Mouse (Mus musculus) hindbrain, embryonic 10.5 days (tissue): ENCODE measurements around the gene Nol4l. TPM values are rescaled to one million over a fixed set of nuclear protein-coding genes. Genes with fewer than 3 reads are reported as not detected.

ENCODE experiments used
- DNase-seq: peaks from one replicate; pipeline ENCODE4 v3.0.0-alpha.2; 2017; ENCODE audit warnings: low spot score
- H3K27ac ChIP-seq: fragments of 300-500 bp; sonication (generic); 2 replicates; pipeline ENCODE4 v1.5.1; 2016; ENCODE audit warnings: mild to moderate bottlenecking, moderate library complexity
- H3K27me3 ChIP-seq: fragments of 300-500 bp; sonication (generic); 2 replicates; pipeline ENCODE4 v1.6.1; 2016; ENCODE audit warnings: mild to moderate bottlenecking; ENCODE audit not compliant: poor library complexity, insufficient read depth, severe bottlenecking
- H3K36me3 ChIP-seq: fragments of 300-500 bp; sonication (generic); 2 replicates; pipeline ENCODE4 v1.6.1; 2016; ENCODE audit warnings: mild to moderate bottlenecking, moderate library complexity
- H3K4me1 ChIP-seq: fragments of 300-500 bp; sonication (generic); replicated peaks from 2 replicates; pipeline ENCODE4 v1.6.1; 2016; ENCODE audit warnings: mild to moderate bottlenecking
- H3K4me3 ChIP-seq: fragments of 300-500 bp; sonication (generic); 2 replicates; pipeline ENCODE4 v1.5.1; 2016; ENCODE audit warnings: mild to moderate bottlenecking, moderate library complexity
- H3K9me3 ChIP-seq: fragments of 300-500 bp; sonication (generic); 2 replicates; pipeline ENCODE4 v1.6.1; 2016; ENCODE audit warnings: mild to moderate bottlenecking, moderate library complexity
- WGBS: fragments of 180-500 bp; shearing (Covaris S2); methylation state at CpG from one replicate; pipeline ENCODE4 v1.1.7; 2016; 5-methylcytosine and 5-hydroxymethylcytosine counted together
- polyA plus RNA-seq: library from polyadenylated mRNA; unstranded; fragments of >200 nt; fragmentation: Nextera tagmentation; extraction: Ambion mirVana; gene quantifications from 2 replicates; pipeline ENCODE4 v1.2.1, GENCODE M21; 2016

Nol4l gene
- 19.1 and 23.3 TPM in 2 replicates for polyA plus RNA-seq

DNA sequence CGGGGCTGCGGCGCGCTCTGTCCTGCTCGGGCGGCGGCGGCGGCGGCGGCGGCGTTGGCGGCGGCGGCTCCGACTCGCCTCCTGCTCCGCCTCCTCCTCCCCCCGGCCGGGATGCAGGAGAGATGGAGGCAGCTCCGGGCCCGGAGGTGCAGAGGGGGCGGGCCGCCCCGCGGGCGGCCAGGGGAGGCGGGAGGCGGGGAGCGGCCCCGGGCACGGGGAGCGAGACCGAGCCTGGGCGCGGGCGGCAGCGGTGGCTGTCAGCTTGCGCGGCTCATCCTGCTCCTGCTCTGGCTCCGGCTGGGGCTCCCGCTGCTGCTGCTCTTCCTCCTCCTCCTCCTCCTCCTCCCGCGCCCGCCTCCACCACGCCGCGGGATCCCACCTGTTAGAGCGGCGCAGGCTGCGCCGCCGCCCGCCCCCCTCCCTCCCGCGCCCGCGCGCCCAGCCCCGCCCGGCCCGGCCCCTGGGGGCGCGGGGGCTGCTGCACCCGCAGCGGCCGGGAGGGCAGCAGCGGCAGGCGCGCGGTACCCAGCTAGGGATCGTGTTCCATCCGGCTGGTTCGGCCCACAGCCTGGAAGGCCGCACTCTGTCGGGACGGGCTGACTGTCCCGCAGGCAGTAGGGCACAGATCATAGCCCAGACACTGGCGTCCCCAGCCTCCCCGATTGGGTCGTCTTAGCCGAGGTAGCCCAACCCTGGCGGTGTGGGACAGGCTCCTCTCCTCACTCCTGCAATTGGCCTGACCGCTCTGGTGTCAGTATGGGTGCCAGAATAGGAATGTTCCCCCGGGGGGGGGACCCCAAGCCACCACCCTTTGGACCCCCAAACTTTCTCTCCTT lies at the start of gene Nol4l:
Gene Nol4l (minus strand): TSS at position 41 of the 836 bp plus-strand sequence.
- H3K4me1 ChIP-seq = peaks cover 54% of the 10 kb centered on the region
- WGBS = 5% methylated on average over 69 of the region's 86 CpGs
- peak within 1 kb of the TSS; percentile 82 for H3K4me3 ChIP-seq
- DNase-seq = peak; percentile 55
- H3K27ac ChIP-seq = peak within 1 kb of the TSS; percentile 97
- H3K36me3 ChIP-seq = no peaks in the 10 kb centered on the region
- H3K27me3 ChIP-seq = peaks cover 57% of the 10 kb centered on the region
- no peaks in the 10 kb centered on the region for H3K9me3 ChIP-seq

GRCm38 (mm10) chr2:153577122-153577521 lies 47.4 kb upstream of the Nol4l start:
- Histone ChIP-seq H3K36me3 (no peaks in the 10 kb centered on the region), H3K27me3 (no peaks in the 10 kb centered on the region), H3K4me3 (no peak overlapping the region), H3K4me1 (peaks cover 33% of the 10 kb centered on the region), H3K9me3 (no peaks in the 10 kb centered on the region), H3K27ac (peak overlapping the region; percentile 62)
- no peak for DNase-seq
- 58% methylated on average over 4 of the region's 4 CpGs for WGBS

DNA sequence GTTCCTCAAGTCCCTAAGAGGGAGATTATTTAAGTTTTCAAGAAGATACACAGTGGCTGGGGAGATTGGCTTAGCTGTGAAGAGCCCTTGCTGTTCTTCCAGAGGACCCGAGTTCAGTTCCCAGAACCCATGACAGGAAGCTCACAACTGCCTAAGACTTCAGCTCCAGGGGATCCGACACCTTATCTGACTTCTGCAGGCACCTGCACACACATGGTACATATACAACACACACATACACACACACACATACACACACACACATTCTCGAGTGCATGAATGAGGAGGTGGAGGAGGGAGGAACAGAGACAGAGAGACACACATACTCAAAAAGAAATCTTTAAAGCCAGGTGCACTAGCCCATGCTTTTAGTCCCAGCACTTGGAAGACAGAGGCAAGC lies 46.4 kb upstream of the Nol4l start:
- 83% methylated on average over 3 of the region's 3 CpGs for WGBS
- H3K36me3 ChIP-seq = no peaks in the 10 kb centered on the region
- H3K4me3 ChIP-seq = no peak overlapping the region
- peaks cover 30% of the 10 kb centered on the region for H3K4me1 ChIP-seq
- H3K27ac ChIP-seq = no peak overlapping the region; the same call in 1 of the 2 replicates
- DNase-seq = no peak
- H3K27me3 ChIP-seq = no peaks in the 10 kb centered on the region
- no peaks in the 10 kb centered on the region for H3K9me3 ChIP-seq

DNA sequence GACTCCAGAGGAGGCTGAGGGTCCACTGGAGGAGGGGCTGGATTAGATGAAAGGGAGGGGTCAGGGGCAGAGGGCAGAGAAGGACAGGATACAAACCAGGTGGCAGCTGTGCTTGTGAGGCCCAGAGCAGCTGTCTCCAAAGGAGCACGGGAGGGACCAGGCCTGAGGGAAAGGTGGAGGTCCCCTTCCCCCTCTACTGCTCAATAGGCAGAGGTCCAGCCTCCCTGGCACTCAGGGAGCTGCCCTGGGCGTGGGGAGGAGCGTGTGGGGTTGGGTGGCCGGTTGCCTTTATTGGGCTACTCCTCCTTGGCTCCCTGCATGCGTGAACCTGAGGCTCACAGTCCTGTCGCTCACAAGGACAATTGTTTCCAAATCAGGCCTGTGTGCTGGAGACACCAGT lies 45.8 kb upstream of the Nol4l start:
- DNase-seq = no peak
- H3K4me1 ChIP-seq = peaks cover 24% of the 10 kb centered on the region
- 44% methylated on average over 6 of the region's 6 CpGs for WGBS
- H3K36me3 ChIP-seq = no peaks in the 10 kb centered on the region
- no peak overlapping the region for H3K4me3 ChIP-seq
- no peaks in the 10 kb centered on the region for H3K9me3 ChIP-seq
- H3K27me3 ChIP-seq = no peaks in the 10 kb centered on the region
- H3K27ac ChIP-seq = peak overlapping the region; percentile 69

DNA sequence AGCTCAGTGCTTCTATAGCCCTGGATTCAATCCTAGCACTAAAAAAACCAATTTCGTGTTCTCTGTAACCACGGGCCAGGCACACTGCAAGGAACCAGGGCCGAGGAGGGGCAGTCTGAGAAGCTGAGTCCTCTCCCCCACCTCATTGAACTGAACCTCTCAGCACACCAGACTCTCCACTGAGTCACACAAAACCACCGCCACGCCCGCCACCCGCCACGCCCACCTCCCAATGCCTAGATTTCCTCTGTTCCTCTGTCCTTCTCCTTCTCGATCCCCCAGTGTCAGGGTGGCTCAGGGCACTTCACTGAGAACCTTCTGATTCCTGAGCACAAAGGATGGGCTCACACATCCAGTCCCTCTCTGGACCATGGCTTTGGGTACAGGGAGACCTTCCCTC lies 43.3 kb upstream of the Nol4l start:
- no peaks in the 10 kb centered on the region for H3K36me3 ChIP-seq
- no peak overlapping the region for H3K4me3 ChIP-seq
- DNase-seq = no peak
- peaks cover 24% of the 10 kb centered on the region for H3K4me1 ChIP-seq
- H3K27me3 ChIP-seq = no peaks in the 10 kb centered on the region
- no peaks in the 10 kb centered on the region for H3K9me3 ChIP-seq
- no peak overlapping the region for H3K27ac ChIP-seq
- 85% methylated on average over 9 of the region's 9 CpGs for WGBS

DNA sequence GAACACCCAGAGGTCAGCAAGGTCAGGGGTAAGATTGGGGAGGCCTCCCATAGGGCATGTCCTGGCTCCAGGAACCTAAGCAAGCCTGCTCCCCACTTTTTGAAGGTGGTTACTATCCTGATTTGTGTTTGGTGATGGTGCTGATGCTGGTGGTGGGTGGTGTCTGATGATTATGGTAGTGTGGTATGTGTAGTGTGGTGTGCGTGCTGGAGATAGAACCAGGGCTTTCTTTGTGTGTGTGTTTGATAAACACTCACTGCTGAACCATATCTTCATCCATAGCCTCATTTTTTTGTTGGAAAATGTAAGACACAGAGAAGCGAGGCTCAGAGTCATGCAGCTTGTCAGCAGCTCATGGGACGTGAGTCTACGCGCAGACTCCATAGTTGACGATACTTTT lies 38.8 kb upstream of the Nol4l start:
- WGBS = 89% methylated on average over 6 of the region's 6 CpGs
- H3K4me3 ChIP-seq = no peak overlapping the region

GRCm38 (mm10) chr2:153568013-153568412 lies 38.2 kb upstream of the Nol4l start:
- H3K27ac ChIP-seq = peak overlapping the region; percentile 35; the same call in 1 of the 2 replicates
- no peak for DNase-seq

More for the DNA sequence above, 38.8 kb upstream of the Nol4l start:
- no peak for DNase-seq
- peak overlapping the region; percentile 35; the same call in 1 of the 2 replicates for H3K27ac ChIP-seq
- no peaks in the 10 kb centered on the region for H3K36me3 ChIP-seq
- H3K9me3 ChIP-seq = no peaks in the 10 kb centered on the region
- H3K4me1 ChIP-seq = peaks cover 4% of the 10 kb centered on the region; the same call in 1 of the 2 replicates
- H3K27me3 ChIP-seq = peaks cover 4% of the 10 kb centered on the region; the same call in 1 of the 2 replicates

GRCm38 (mm10) chr2:153564343-153564742 lies 34.6 kb upstream of the Nol4l start:
- H3K9me3 ChIP-seq = no peaks in the 10 kb centered on the region

More at GRCm38 (mm10) chr2:153568013-153568412, 38.2 kb upstream of the Nol4l start:
- peaks cover 4% of the 10 kb centered on the region; the same call in 1 of the 2 replicates for H3K4me1 ChIP-seq
- no peaks in the 10 kb centered on the region for H3K36me3 ChIP-seq
- H3K9me3 ChIP-seq = no peaks in the 10 kb centered on the region
- 80% methylated on average over 4 of the region's 4 CpGs for WGBS
- no peak overlapping the region for H3K4me3 ChIP-seq
- peaks cover 4% of the 10 kb centered on the region; the same call in 1 of the 2 replicates for H3K27me3 ChIP-seq

DNA sequence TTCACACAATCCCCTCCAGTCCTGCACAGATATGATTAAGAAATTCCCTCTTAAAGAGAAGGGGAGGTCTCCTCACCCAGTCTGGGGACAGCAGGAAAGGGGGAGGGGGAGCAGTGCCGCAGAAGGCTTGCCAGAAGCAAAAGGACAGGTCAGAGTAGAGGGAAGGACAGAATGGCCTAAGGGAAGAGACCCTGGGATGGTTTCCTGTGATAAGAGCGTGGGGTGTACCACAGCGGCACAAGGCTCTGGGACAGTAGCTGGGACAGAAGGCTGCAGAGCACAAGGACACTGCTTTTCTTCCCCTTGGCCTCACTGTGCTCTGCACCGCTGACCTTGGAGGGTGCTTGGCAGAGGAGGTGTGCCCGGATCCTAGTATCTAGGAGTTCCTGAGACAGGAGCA lies 31.8 kb upstream of the Nol4l start:
- peaks cover 32% of the 10 kb centered on the region for H3K27me3 ChIP-seq
- H3K4me3 ChIP-seq = peak overlapping the region; percentile 36
- 42% methylated on average over 5 of the region's 5 CpGs for WGBS
- H3K9me3 ChIP-seq = no peaks in the 10 kb centered on the region
- peaks cover 43% of the 10 kb centered on the region for H3K4me1 ChIP-seq
- no peak for DNase-seq
- H3K27ac ChIP-seq = peak overlapping the region; percentile 78
- H3K36me3 ChIP-seq = no peaks in the 10 kb centered on the region

More at GRCm38 (mm10) chr2:153564343-153564742, 34.6 kb upstream of the Nol4l start:
- Histone ChIP-seq H3K36me3 (no peaks in the 10 kb centered on the region), H3K27me3 (peaks cover 30% of the 10 kb centered on the region), H3K27ac (no peak overlapping the region), H3K4me3 (no peak overlapping the region), H3K4me1 (peaks cover 35% of the 10 kb centered on the region)
- no peak for DNase-seq
- WGBS = 84% methylated on average over 3 of the region's 3 CpGs

GRCm38 (mm10) chr2:153560664-153561541 lies 31.1 kb upstream of the Nol4l start:
- Histone ChIP-seq H3K27ac (peak overlapping the region; percentile 78), H3K4me3 (peak overlapping the region; percentile 36), H3K9me3 (no peaks in the 10 kb centered on the region), H3K4me1 (peaks cover 50% of the 10 kb centered on the region), H3K36me3 (no peaks in the 10 kb centered on the region), H3K27me3 (peaks cover 30% of the 10 kb centered on the region)
- peak; percentile 38 for DNase-seq
- WGBS = 16% methylated on average over 21 of the region's 21 CpGs

- H3K9me3 ChIP-seq = no peaks in the 10 kb centered on the region
- 56% methylated on average over 8 of the region's 8 CpGs for WGBS
- H3K4me3 ChIP-seq = no peak overlapping the region
- H3K36me3 ChIP-seq = no peaks in the 10 kb centered on the region
- peaks cover 29% of the 10 kb centered on the region for H3K27me3 ChIP-seq
- peaks cover 53% of the 10 kb centered on the region for H3K4me1 ChIP-seq
- DNase-seq = no peak
- 0 out of 2 replicates have a peak overlapping the region, but pooled peaks have one; percentile 8 for H3K27ac ChIP-seq
These were observed 29.9 kb upstream of the Nol4l start for GRCm38 (mm10) chr2:153559613-153560152.

GRCm38 (mm10) chr2:153558464-153558863 lies 28.7 kb upstream of the Nol4l start:
- Histone ChIP-seq H3K9me3 (no peaks in the 10 kb centered on the region), H3K36me3 (no peaks in the 10 kb centered on the region), H3K27ac (no peak overlapping the region), H3K27me3 (peaks cover 29% of the 10 kb centered on the region), H3K4me1 (peaks cover 53% of the 10 kb centered on the region), H3K4me3 (no peak overlapping the region)
- DNase-seq = no peak
- WGBS = 67% methylated on average over 6 of the region's 6 CpGs
